Mouse (Mus musculus) limb, embryonic 13.5 days (tissue): ENCODE results near the gene 5730522E02Rik. TPM values are rescaled to one million over a fixed set of nuclear protein-coding genes. Genes with fewer than 3 reads are reported as not detected.

ENCODE experiments used
- ATAC-seq: fragments of 200-750 bp; cut with Nextera tagmentation; 2 replicates; pipeline ENCODE4 v1.8.0; 2017; ENCODE audit warnings: low read depth, moderate number of reproducible peaks, moderate TSS enrichment; ENCODE audit not compliant: low FRiP score
- H3K27ac ChIP-seq: fragments of 300-500 bp; sonication (generic); 2 replicates; pipeline ENCODE4 v1.5.1; 2015; ENCODE audit warnings: inconsistent platforms, mild to moderate bottlenecking, moderate library complexity
- H3K27me3 ChIP-seq: fragments of 300-500 bp; sonication (generic); 2 replicates; pipeline ENCODE4 v1.6.1; 2015; ENCODE audit warnings: mild to moderate bottlenecking, inconsistent platforms
- H3K36me3 ChIP-seq: fragments of 300-500 bp; sonication (generic); 2 replicates; pipeline ENCODE4 v1.6.1; 2015; ENCODE audit warnings: inconsistent platforms, mild to moderate bottlenecking, moderate library complexity
- H3K4me1 ChIP-seq: fragments of 300-500 bp; sonication (generic); 2 replicates; pipeline ENCODE4 v1.6.1; 2015; ENCODE audit warnings: inconsistent platforms
- H3K4me2 ChIP-seq: fragments of 300-500 bp; sonication (generic); replicated peaks from 2 replicates; pipeline ENCODE4 v1.6.1; 2015; ENCODE audit warnings: inconsistent platforms, mild to moderate bottlenecking, moderate library complexity
- H3K4me3 ChIP-seq: fragments of 300-500 bp; sonication (generic); 2 replicates; pipeline ENCODE4 v1.5.1; 2015; ENCODE audit warnings: moderate library complexity, mild to moderate bottlenecking, inconsistent platforms
- H3K9ac ChIP-seq: fragments of 300-500 bp; sonication (generic); 2 replicates; pipeline ENCODE4 v1.6.1; 2015; ENCODE audit warnings: mild to moderate bottlenecking, inconsistent platforms
- H3K9me3 ChIP-seq: fragments of 300-500 bp; sonication (generic); 2 replicates; pipeline ENCODE4 v1.6.1; 2016; ENCODE audit warnings: inconsistent platforms
- WGBS: fragments of 180-500 bp; shearing (Covaris S2); methylation state at CpG from one replicate; pipeline ENCODE4 v1.1.7; 2015; 5-methylcytosine and 5-hydroxymethylcytosine counted together
- polyA plus RNA-seq: library from polyadenylated mRNA; unstranded; fragments of >200 nt; fragmentation: Nextera tagmentation; extraction: Ambion mirVana; gene quantifications from 2 replicates; pipeline ENCODE4 v1.2.1, GENCODE M21; 2015

The 5730522E02Rik gene
- polyA plus RNA-seq, 1 experiment from 2014 or later, result 8.4 TPM

DNA sequence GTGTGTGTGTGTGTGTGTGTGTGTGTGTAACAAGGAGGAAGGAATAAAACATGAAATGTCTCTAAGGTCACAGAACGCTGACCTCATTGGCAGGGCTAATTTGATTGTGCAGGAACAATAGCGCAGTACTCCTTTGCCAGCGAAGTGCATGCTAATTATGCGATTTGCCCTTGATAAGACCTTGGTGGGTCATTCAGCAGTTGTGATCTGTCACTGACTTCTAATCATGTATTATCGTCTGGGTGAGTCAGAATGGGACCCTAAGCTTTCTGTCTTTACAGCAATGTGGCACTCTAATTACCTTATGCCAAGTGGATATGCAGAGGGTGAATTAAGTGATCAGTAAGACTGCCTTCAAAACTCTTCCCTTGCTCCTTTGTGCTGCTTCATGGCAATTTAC is 514.4 kb downstream of the 5730522E02Rik start:
- Histone ChIP-seq H3K36me3 (no peaks in the 10 kb centered on the region), H3K27ac (no peak overlapping the region), H3K4me3 (no peak overlapping the region), H3K9ac (no peak overlapping the region), H3K9me3 (no peaks in the 10 kb centered on the region), H3K27me3 (no peaks in the 10 kb centered on the region), H3K4me1 (no peaks in the 10 kb centered on the region), H3K4me2 (no peak overlapping the region)
- no peak for ATAC-seq
- WGBS, result 82% methylated on average over 5 of the region's 5 CpGs

DNA sequence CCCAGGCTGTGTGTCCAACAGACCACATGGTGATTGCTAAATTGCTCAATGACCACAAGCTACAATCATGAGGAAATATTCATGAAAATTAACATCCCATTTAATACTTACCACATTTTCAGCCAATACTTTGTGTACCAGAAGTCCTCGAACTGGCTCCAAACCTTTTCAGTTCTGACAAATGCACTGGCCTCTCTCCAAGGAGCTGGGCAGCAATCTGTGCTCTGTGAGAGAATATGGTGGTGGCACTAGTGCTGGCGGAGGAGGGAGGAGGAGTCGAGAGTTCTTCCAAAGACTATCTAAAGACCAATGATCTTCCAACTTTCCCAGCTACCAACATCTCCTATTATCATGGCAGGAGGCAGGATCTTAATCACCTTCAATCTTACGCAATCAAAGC is 525.8 kb downstream of the 5730522E02Rik start:
- Histone ChIP-seq H3K4me2 (no peak overlapping the region), H3K9ac (no peak overlapping the region), H3K4me1 (peaks cover 5% of the 10 kb centered on the region; the same call in 1 of the 2 replicates), H3K27me3 (no peaks in the 10 kb centered on the region), H3K36me3 (no peaks in the 10 kb centered on the region), H3K9me3 (no peaks in the 10 kb centered on the region), H3K27ac (no peak overlapping the region), H3K4me3 (no peak overlapping the region)
- no peak for ATAC-seq
- 85% methylated on average over 4 of the region's 4 CpGs for WGBS

DNA sequence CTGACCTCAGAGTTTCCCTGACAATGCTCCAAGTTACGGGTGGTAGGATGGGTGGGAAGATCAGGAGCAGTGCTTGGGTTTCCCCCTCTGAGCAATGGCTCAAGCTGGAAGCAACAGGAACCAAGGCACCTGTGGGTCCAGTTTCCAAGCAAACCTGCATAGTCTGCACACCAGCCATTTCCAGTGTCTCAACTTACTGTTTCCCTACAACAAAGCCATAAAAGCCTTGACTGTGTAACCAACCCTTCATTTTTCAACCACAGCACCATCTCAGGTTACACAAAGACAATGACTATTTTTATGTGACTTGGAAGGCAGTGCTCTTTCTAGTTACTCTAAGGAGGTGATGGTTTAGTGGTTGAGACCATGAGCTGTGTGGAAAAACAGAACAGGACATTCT is 530.7 kb downstream of the 5730522E02Rik start:
- H3K4me1 ChIP-seq, result peaks cover 6% of the 10 kb centered on the region; the same call in 1 of the 2 replicates
- no peak overlapping the region for H3K4me3 ChIP-seq
- H3K36me3 ChIP-seq, result no peaks in the 10 kb centered on the region
- no peaks in the 10 kb centered on the region for H3K27me3 ChIP-seq
- H3K4me2 ChIP-seq, result no peak overlapping the region
- ATAC-seq, result no peak
- no peak overlapping the region for H3K9ac ChIP-seq
- no peak overlapping the region for H3K27ac ChIP-seq
- 78% methylated on average over 1 of the region's 1 CpGs for WGBS
- H3K9me3 ChIP-seq, result no peaks in the 10 kb centered on the region

DNA sequence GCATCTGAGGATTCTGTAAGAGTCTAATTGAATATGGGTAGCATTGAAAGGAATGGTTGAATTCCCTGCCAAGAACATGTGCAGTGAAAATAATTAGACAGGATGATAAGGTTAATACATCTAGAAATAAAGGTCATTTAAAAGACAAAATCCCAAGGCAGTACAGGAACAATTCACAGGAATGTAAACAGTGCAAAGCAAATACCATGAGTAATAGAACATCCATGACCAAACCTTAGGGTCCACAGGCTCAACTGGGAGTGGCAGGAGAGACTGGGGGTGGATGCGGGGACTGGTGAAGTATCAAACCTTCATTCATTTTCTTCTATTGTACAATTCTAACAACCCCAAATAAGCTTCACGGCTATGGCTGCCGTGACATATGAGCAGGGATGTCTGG is 536.4 kb downstream of the 5730522E02Rik start:
- 76% methylated on average over 3 of the region's 3 CpGs for WGBS
- H3K27ac ChIP-seq, result no peak overlapping the region
- H3K27me3 ChIP-seq, result no peaks in the 10 kb centered on the region
- H3K36me3 ChIP-seq, result no peaks in the 10 kb centered on the region
- no peak overlapping the region for H3K4me2 ChIP-seq
- no peaks in the 10 kb centered on the region for H3K9me3 ChIP-seq
- no peak overlapping the region for H3K9ac ChIP-seq
- ATAC-seq, result no peak
- no peak overlapping the region for H3K4me3 ChIP-seq
- no peaks in the 10 kb centered on the region for H3K4me1 ChIP-seq

DNA sequence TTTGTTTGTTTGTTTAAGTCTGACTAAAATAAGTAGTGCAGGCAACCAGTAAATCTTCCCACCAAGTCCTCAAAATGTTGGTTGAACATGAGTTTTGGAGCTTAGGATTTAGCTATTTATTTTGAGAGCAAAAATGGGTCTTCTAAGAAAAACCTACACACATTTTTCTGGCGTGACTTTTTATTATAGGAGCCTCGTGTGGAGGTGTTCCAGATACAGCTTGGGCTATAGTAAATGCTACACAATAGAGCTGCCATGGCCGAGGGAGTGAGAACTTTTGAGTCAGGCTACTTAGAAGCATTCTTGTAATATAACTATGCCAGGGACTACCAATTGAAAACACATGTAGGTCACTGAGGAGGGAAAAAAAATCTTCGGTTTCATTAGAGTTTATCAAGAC is 540.5 kb downstream of the 5730522E02Rik start:
- Histone ChIP-seq H3K4me3 (no peak overlapping the region), H3K36me3 (no peaks in the 10 kb centered on the region), H3K9me3 (no peaks in the 10 kb centered on the region), H3K27me3 (no peaks in the 10 kb centered on the region), H3K27ac (no peak overlapping the region), H3K4me1 (no peaks in the 10 kb centered on the region), H3K4me2 (no peak overlapping the region), H3K9ac (no peak overlapping the region)
- no peak for ATAC-seq
- 22% methylated on average over 4 of the region's 4 CpGs for WGBS

DNA sequence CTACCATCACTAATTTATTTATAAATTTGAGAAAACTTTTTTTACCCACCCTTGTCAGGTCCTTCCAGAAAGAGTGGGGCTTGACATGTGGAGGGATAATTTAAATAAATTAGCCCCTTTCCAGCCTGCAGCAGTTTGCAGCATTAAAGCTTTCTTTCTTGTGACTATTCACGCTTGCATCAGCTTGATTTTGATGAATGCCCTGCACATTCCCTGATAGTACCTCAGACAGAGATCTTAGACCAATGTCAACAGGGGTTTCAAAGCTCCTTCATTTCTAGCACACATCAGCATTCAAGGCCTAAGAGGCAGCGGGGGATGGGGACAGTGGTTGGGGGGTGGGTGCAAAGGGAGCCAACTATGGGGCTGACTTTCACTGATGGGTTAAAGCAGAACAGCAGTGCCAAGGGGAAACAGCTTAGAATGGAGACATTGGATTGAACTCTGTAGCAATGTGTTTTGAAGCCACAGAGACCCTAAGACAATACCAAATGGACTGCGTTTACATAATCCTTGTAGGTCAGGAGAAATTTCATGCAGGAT is 545.9 kb downstream of the 5730522E02Rik start:
- H3K36me3 ChIP-seq, result no peaks in the 10 kb centered on the region
- H3K27ac ChIP-seq, result no peak overlapping the region
- WGBS, result 69% methylated on average over 3 of the region's 3 CpGs
- H3K9ac ChIP-seq, result no peak overlapping the region
- H3K27me3 ChIP-seq, result no peaks in the 10 kb centered on the region
- no peak for ATAC-seq
- H3K9me3 ChIP-seq, result no peaks in the 10 kb centered on the region
- H3K4me1 ChIP-seq, result no peaks in the 10 kb centered on the region
- H3K4me3 ChIP-seq, result no peak overlapping the region
- no peak overlapping the region for H3K4me2 ChIP-seq

DNA sequence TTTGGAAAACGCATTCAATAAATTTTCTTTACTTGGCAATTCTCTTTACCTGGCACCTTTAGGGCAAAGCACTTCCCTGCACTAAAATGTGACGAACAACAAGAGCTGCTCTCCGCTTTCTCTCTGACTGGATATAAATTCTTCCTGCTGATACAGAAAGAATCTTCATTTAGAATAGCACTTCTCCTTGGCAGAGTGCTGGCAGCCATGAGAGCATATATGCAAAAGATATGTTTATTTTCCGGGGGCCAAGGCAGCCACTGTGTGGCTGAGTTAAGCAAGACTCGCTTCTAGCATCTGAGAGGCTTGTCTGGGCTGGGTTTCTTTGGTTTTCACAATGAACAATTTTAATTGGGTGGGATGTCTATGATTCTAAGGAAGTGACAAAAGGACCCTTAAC is 564.3 kb downstream of the 5730522E02Rik start:
- no peak overlapping the region for H3K27ac ChIP-seq
- peaks cover 23% of the 10 kb centered on the region for H3K4me1 ChIP-seq
- no peak overlapping the region for H3K9ac ChIP-seq
- H3K9me3 ChIP-seq, result no peaks in the 10 kb centered on the region
- WGBS, result 75% methylated on average over 5 of the region's 5 CpGs
- no peak overlapping the region for H3K4me3 ChIP-seq
- H3K36me3 ChIP-seq, result no peaks in the 10 kb centered on the region
- peaks cover 4% of the 10 kb centered on the region for H3K27me3 ChIP-seq
- no peak overlapping the region for H3K4me2 ChIP-seq
- ATAC-seq, result no peak

DNA sequence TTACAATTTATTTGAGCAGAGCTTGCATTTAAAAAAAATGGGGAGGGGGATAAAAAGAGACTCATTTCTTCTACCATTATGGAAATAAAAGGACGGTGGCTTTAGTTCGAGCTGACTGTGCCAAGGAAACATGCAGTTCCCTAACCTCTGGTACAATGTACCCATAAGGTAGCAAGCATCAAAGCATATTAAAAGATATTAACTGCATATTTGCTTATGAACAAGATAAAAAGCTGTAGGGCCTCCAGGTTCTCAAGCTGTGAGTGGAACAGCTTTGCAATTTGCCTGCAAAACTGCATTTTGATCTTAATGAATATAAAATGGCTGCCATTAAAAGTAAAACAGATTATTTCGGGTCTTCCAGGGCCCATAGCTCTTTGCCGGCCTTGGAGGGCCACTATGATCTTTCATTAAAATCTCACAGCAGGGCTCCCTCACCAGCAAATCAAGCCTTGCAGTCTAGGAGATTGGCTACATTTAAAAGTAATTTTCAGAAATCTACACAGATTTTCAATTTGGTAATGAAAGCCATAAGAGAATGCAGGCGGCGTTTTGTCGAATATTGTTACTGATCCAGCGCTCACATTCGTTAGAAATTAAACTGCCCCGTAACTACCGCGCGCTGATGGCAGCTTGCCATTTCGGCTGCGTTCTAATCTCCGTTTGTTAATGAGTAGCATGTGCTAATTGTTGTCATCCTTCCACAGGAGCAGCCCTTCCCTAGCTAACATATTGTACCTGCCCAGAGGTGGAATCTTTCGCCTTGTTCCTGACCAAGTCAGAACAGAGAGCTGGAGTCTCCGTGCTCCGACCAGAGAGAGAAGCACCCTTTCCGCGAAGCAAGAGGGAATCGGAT is 565.6 kb downstream of the 5730522E02Rik start:
- Histone ChIP-seq H3K9ac (no peak overlapping the region), H3K4me3 (peak overlapping the region; percentile 26)

DNA sequence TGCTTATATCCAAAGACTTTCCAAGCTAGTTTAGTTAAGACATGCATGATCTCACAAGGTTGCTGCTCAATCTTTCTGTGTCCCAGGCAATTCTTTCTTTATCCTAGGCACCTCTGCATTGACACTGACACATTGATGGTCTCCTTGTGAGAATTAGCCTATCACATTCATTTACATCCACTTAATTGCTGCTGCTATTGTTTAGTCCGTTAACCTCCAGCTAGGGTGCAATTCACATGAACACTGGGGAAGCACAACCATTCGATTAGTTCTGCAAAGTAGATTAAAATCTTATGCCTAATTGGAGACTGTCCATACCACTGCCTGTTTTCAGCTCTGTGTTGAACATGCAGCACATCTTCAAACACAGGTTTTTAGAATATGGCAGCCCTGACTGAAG is 603.7 kb downstream of the 5730522E02Rik start:
- Histone ChIP-seq H3K9ac (no peak overlapping the region), H3K9me3 (no peaks in the 10 kb centered on the region), H3K4me1 (no peaks in the 10 kb centered on the region), H3K27me3 (no peaks in the 10 kb centered on the region), H3K27ac (no peak overlapping the region), H3K4me2 (no peak overlapping the region), H3K36me3 (no peaks in the 10 kb centered on the region), H3K4me3 (no peak overlapping the region)
- no peak for ATAC-seq
- WGBS, result 72% methylated on average over 2 of the region's 2 CpGs

More for the DNA sequence above, 565.6 kb downstream of the 5730522E02Rik start:
- H3K27me3 ChIP-seq, result peaks cover 4% of the 10 kb centered on the region
- no peaks in the 10 kb centered on the region for H3K36me3 ChIP-seq
- WGBS, result 31% methylated on average over 22 of the region's 22 CpGs
- peak overlapping the region; percentile 56 for H3K4me2 ChIP-seq
- no peak overlapping the region for H3K27ac ChIP-seq
- H3K4me1 ChIP-seq, result peaks cover 23% of the 10 kb centered on the region
- no peaks in the 10 kb centered on the region for H3K9me3 ChIP-seq
- no peak; the same call in 1 of the 2 replicates for ATAC-seq

DNA sequence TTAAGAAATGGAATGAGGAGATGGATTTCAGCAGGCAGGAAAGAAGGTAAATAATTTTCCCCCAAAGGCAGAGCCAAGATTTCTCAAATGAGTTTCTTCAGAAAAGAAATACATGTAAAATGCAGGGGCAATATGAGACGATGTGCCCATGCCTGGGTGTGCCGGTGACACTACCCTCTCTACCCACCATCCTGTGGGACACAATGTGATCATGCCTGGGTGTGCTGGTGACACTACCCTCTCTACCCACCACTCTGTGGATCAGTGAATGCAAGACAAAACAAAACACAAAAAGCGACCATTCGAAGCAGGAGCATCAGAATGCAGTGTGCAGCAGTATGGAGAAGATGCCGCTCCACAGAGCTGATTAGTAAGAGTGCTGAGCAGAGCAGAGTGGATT is 610.5 kb downstream of the 5730522E02Rik start:
- Histone ChIP-seq H3K36me3 (no peaks in the 10 kb centered on the region), H3K4me2 (no peak overlapping the region), H3K27me3 (no peaks in the 10 kb centered on the region), H3K9me3 (no peaks in the 10 kb centered on the region), H3K4me3 (no peak overlapping the region), H3K27ac (no peak overlapping the region), H3K4me1 (0 out of 2 replicates have a peak, but pooled peaks cover 2% of the 10 kb centered on the region), H3K9ac (no peak overlapping the region)
- no peak for ATAC-seq
- WGBS, result 90% methylated on average over 5 of the region's 5 CpGs

DNA sequence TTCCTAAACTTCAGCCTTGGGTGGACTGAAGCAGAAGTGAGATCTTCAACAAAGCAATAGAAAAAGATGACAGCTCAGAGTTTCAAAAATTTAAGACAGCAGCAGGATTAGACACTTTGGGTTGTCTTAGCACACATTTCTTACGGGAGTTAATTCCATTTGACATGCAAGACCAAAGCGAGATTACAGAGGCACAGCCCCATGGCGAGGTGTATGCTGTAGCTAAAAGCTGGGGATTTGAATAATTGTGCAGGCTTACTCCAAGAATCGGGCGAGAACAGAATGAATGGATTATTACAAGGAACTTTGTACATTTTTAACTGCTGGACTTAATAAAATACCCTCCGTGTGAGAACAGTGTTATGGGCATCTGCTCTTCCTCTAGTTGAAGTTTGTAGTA is 615.3 kb downstream of the 5730522E02Rik start:
- WGBS, result 55% methylated on average over 6 of the region's 6 CpGs
- H3K9ac ChIP-seq, result no peak overlapping the region

DNA sequence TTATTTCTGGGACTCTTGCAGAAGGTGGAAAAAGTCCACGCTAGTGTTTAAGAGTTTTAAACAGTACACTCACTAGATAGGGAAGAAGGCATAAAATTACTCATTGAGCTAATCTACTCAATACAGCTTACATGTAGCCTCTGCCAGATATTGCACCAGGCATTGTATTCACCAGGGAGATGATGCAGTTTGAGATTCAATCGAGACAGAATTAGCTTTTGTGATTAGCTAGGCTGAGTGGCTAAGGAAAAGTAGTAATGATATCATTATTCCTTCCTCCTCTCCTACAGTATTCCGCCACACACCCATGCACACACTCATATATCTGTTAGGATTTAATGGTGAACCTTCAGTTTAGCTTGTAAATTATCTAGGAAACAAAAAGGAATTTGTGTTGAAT is 615.8 kb downstream of the 5730522E02Rik start:
- Histone ChIP-seq H3K4me3 (no peak overlapping the region), H3K27me3 (no peaks in the 10 kb centered on the region), H3K4me1 (0 out of 2 replicates have a peak, but pooled peaks cover 2% of the 10 kb centered on the region), H3K9me3 (no peaks in the 10 kb centered on the region), H3K36me3 (no peaks in the 10 kb centered on the region), H3K27ac (no peak overlapping the region), H3K9ac (no peak overlapping the region), H3K4me2 (no peak overlapping the region)
- no peak for ATAC-seq
- 75% methylated on average over 3 of the region's 3 CpGs for WGBS

More for the DNA sequence above, 615.3 kb downstream of the 5730522E02Rik start:
- Histone ChIP-seq H3K4me3 (no peak overlapping the region), H3K27ac (no peak overlapping the region), H3K4me1 (0 out of 2 replicates have a peak, but pooled peaks cover 2% of the 10 kb centered on the region), H3K36me3 (no peaks in the 10 kb centered on the region), H3K9me3 (no peaks in the 10 kb centered on the region), H3K27me3 (no peaks in the 10 kb centered on the region), H3K4me2 (no peak overlapping the region)
- ATAC-seq, result no peak
